Mouse (Mus musculus) midbrain, embryonic 14.5 days (tissue): ENCODE data around the gene Cep57l1. TPM values are rescaled to one million over a fixed set of nuclear protein-coding genes. Genes with fewer than 3 reads are reported as not detected.

ENCODE experiments used
- ATAC-seq: fragments of 200-750 bp; cut with Nextera tagmentation; 2 replicates; pipeline ENCODE4 v1.8.0; 2017; ENCODE audit warnings: moderate number of reproducible peaks, moderate library complexity; ENCODE audit not compliant: low FRiP score, low TSS enrichment
- DNase-seq: peaks from one replicate; pipeline ENCODE4 v3.0.0-alpha.2; 2015
- H3K27ac ChIP-seq: fragments of 300-500 bp; sonication (generic); replicated peaks from 2 replicates; pipeline ENCODE4 v1.5.1; 2014; ENCODE audit warnings: mild to moderate bottlenecking, low read depth, low read length, moderate library complexity
- H3K27me3 ChIP-seq: fragments of 300-500 bp; sonication (generic); 2 replicates; pipeline ENCODE4 v1.6.1; 2014; ENCODE audit warnings: low read length, control low read depth, mixed read lengths; ENCODE audit not compliant: control insufficient read depth, insufficient read depth
- H3K36me3 ChIP-seq: fragments of 300-500 bp; sonication (generic); 2 replicates; pipeline ENCODE4 v1.6.1; 2014; ENCODE audit warnings: low read length, control low read depth; ENCODE audit not compliant: control insufficient read depth, insufficient read depth
- H3K4me1 ChIP-seq: fragments of 300-500 bp; sonication (generic); 2 replicates; pipeline ENCODE4 v1.6.1; 2014; ENCODE audit warnings: mild to moderate bottlenecking, antibody characterized with exemption, low read length, control low read depth; ENCODE audit not compliant: control insufficient read depth, insufficient read depth
- H3K4me2 ChIP-seq: fragments of 300-500 bp; sonication (generic); 2 replicates; pipeline ENCODE4 v1.6.1; 2014; ENCODE audit warnings: mild to moderate bottlenecking, low read length, moderate library complexity
- H3K4me3 ChIP-seq: fragments of 300-500 bp; sonication (generic); replicated peaks from 2 replicates; pipeline ENCODE4 v1.5.1; 2014; ENCODE audit warnings: low read depth, low read length
- H3K9ac ChIP-seq: fragments of 300-500 bp; sonication (generic); replicated peaks from 2 replicates; pipeline ENCODE4 v1.6.1; 2014; ENCODE audit warnings: mild to moderate bottlenecking, low read length, moderate library complexity
- H3K9me3 ChIP-seq: fragments of 300-500 bp; sonication (generic); 2 replicates; pipeline ENCODE4 v1.6.1; 2016; ENCODE audit warnings: low read length, control low read depth, mixed read lengths; ENCODE audit not compliant: control insufficient read depth
- WGBS: fragments of 180-500 bp; shearing (Covaris S2); extraction: QIAGEN DNeasy Blood & Tissue Kit; methylation state at CpG from one replicate; pipeline ENCODE4 v1.1.7; 2014; 5-methylcytosine and 5-hydroxymethylcytosine counted together
- polyA plus RNA-seq: library from polyadenylated mRNA; unstranded; fragments of >200 nt; fragmentation: Nextera tagmentation; extraction: Ambion mirVana; gene quantifications from 2 replicates; pipeline ENCODE4 v1.2.1, GENCODE M21; 2014

The Cep57l1 gene
- 13.6 and 16.3 TPM in 2 replicates for polyA plus RNA-seq

DNA sequence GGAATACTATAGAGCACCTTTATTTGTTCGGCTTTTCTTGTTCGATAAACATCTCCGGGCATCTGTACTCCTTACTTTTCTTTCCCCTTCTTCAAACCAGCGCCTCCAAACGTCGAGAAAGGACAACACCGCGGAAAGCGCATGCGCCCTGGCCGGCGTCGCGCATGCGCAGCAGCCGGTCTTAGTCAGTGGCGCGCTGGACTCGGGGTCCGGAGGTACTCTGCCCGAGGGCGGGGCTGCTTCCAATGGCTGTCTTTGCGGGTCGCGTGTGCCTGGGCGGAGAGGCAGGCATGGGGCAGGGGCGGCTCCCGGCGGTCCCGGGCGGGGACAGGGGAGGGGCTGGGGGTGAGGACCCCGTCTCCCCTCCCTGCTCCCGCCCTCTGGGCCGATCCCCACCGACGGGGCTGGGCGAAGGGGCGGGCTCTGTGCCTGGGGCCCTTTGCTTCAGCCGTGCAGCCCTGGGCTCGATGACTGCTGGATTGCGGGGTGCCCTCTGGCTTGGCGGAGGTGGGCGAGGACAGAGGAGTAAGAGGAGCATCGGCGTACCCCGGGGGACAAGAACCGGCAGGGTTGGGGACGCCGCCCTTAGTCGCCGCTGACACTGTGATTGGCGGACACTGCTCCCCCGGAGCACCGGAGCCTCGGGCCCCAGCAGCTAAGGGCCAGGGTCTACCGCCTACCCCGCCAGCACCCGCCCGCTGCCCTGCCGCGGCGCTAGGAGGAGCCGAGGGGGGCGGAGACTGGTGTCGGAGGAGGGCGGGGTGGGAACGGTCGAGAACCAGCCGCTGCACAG, at the start of gene Cep57l1, which contains the start of gene Sesn1:
Gene Cep57l1, minus strand, starts transcription at position 101 of the 793 bp plus-strand sequence.
Gene Sesn1, plus strand, starts transcription at position 165 of the 793 bp plus-strand sequence.
- Histone ChIP-seq H3K4me2 (peak within 1 kb of the TSS; percentile 67), H3K27ac (peak within 1 kb of the TSS; percentile 94), H3K9me3 (no peaks in the 10 kb centered on the region), H3K27me3 (no peaks in the 10 kb centered on the region), H3K9ac (peak within 1 kb of the TSS; percentile 80), H3K4me3 (peak within 1 kb of the TSS; percentile 83), H3K36me3 (no peaks in the 10 kb centered on the region), H3K4me1 (peaks cover 31% of the 10 kb centered on the region)
- whole genome bisulfite sequencing = under 1% methylated on average over 66 of the region's 69 CpGs
- ATAC-seq (peak; percentile 95), DNase-seq (peak; percentile 96)

DNA sequence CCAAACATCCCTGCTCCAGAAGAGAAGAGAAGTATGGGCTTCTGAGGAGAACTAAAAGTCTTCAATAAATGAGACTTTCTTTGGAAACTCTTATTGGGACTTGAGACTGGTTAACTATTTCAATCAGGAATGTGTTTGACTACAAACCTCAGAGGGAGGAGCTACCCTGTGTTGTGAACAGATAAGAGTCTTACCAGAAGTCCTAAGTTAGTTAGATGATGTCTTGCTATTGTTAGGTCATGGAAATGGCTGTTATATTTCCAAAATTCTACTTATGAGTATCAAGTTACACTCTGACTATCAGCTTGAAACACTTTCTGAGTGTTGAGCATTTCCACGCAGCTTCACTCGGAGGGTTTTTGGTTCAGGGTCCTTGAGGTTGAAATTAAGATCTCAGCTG, 39.0 kb upstream of the Cep57l1 start:
- DNase-seq = no peak
- Histone ChIP-seq H3K9ac (no peak overlapping the region), H3K36me3 (no peaks in the 10 kb centered on the region), H3K4me1 (no peaks in the 10 kb centered on the region), H3K27me3 (no peaks in the 10 kb centered on the region), H3K27ac (no peak overlapping the region), H3K9me3 (no peaks in the 10 kb centered on the region), H3K4me2 (no peak overlapping the region), H3K4me3 (no peak overlapping the region)
- 97% methylated on average over 2 of the region's 2 CpGs for WGBS
- no peak for ATAC-seq

DNA sequence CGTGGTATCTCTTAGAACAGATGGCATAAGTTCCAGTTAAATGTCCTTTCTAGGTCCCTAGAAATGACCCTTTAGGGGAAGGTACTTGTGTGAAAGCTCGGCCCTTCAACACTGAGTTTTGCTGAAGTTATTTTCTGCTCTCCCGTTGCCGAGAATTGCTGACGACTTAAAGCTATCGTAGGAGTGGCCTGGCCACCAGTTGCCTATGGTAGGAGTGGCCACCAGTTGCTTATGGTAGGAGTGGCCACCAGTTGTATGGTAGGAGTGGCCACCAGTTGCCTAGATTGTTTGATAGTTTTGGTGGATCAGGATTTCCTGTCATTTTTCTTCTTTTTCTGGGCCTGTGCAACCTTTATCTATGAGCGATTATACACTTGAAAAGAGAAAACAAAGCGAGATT, 38.1 kb upstream of the Cep57l1 start:
- WGBS = 97% methylated on average over 8 of the region's 8 CpGs
- no peak for ATAC-seq
- Histone ChIP-seq H3K4me1 (no peaks in the 10 kb centered on the region), H3K36me3 (no peaks in the 10 kb centered on the region), H3K4me2 (no peak overlapping the region), H3K27me3 (no peaks in the 10 kb centered on the region), H3K9me3 (no peaks in the 10 kb centered on the region), H3K4me3 (no peak overlapping the region), H3K27ac (no peak overlapping the region), H3K9ac (no peak overlapping the region)
- no peak for DNase-seq

DNA sequence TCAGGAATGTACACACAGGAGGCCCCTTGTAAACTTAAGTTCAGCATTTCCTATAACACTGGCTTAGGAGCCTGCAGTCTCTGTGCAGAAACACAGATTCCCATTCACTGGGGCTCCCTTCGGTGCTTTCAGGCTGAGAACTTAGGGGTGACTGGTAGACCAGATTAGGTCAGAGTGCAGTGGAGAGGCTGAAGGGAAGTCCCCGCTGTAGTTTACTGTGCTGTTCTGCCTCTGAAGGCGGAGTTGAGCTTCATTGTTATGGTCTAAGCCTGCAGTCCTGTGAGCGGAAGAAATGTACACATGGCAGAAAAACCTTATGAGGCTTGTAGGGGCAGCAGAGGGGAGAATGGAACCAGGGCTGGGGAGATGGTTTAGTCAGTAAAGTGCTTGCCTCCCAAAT, 29.2 kb upstream of the Cep57l1 start:
- H3K27me3 ChIP-seq = no peaks in the 10 kb centered on the region
- 80% methylated on average over 4 of the region's 4 CpGs for WGBS
- H3K4me1 ChIP-seq = no peaks in the 10 kb centered on the region
- no peak overlapping the region for H3K27ac ChIP-seq
- H3K4me2 ChIP-seq = no peak overlapping the region
- ATAC-seq = no peak
- DNase-seq = no peak
- H3K9ac ChIP-seq = no peak overlapping the region
- H3K4me3 ChIP-seq = no peak overlapping the region
- no peaks in the 10 kb centered on the region for H3K9me3 ChIP-seq
- H3K36me3 ChIP-seq = no peaks in the 10 kb centered on the region

DNA sequence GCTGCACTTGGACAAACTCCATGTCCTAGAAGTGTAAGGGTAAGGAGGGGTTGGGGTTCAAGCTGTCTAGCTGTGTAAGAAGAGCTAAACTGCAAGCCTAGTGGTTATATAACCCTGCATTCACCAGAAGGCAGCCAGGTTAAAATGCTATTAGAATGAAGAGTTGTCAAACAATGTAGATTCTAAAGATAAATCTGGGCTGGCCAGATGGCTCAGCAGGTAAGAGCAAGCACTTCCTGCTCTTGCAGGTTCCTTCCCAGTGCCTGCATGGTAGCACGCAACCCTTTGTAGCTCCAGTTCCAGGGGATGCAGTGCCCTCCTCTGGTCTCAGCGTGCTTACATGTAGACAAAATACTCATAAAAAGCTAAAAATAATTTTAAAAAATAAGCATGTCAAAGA, 24.5 kb upstream of the Cep57l1 start:
- Histone ChIP-seq H3K27ac (no peak overlapping the region), H3K9ac (no peak overlapping the region), H3K4me1 (no peaks in the 10 kb centered on the region), H3K27me3 (no peaks in the 10 kb centered on the region), H3K4me2 (no peak overlapping the region), H3K9me3 (no peaks in the 10 kb centered on the region), H3K36me3 (no peaks in the 10 kb centered on the region), H3K4me3 (no peak overlapping the region)
- DNase-seq (no peak), ATAC-seq (no peak)
- WGBS = 92% methylated on average over 2 of the region's 2 CpGs

DNA sequence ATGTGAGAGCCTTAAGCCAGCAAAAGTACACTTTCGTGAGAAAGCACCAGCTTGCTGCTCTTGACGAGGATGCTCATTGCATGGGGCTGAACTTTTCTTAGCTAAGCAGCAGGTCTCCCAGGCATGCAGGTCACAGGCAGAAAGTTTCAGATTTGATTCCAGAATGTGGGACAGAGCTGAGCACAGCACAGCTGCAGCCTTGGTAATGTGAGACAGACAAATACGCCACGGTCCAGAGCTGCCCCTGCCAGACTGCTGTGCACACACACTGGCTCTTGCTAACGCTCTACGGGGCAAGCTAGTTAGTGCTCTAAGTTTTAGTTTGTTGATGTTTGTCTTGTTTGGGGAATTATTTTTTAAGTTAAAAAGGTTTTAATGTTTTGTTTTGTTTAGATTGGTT, 22.5 kb upstream of the Cep57l1 start:
- ATAC-seq (no peak), DNase-seq (no peak)
- H3K4me2 ChIP-seq = no peak overlapping the region
- no peaks in the 10 kb centered on the region for H3K36me3 ChIP-seq
- H3K4me1 ChIP-seq = no peaks in the 10 kb centered on the region
- no peak overlapping the region for H3K9ac ChIP-seq
- no peaks in the 10 kb centered on the region for H3K27me3 ChIP-seq
- H3K9me3 ChIP-seq = no peaks in the 10 kb centered on the region
- WGBS = 77% methylated on average over 6 of the region's 6 CpGs
- no peak overlapping the region for H3K4me3 ChIP-seq
- H3K27ac ChIP-seq = no peak overlapping the region

DNA sequence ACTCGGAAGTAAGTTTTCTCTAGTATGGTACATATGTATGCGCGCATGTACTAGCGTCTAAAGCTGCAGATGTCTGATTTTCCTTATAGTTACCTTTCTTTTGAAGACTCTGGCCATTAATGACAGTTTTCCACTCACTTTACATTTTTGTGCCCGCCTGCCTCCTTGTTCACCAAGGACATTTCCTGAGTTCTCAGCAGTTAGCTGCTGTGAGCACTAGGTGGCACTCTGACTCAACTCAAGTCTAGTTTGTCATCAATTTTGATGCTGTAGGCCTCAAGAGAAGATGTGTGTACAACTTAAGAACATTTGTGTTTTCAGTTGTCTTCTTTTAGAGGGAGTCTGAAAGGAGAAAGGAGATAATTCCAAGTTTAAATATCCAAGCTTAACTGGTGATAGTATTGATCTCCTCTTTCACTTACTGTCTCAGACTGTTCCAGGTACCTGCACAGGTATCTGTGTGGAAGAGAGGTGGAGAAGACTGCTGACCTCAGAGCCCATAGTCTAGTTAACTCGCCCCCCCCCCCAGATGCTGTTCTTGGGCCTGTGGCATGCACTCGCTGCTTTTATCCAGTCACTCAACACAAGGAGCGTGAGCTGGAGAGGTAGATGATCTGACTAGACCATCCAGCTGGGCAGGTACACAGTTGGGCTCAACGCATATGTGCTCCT, 21.3 kb upstream of the Cep57l1 start:
- Histone ChIP-seq H3K27ac (no peak overlapping the region), H3K9me3 (no peaks in the 10 kb centered on the region), H3K4me1 (no peaks in the 10 kb centered on the region), H3K4me3 (no peak overlapping the region), H3K36me3 (no peaks in the 10 kb centered on the region), H3K4me2 (no peak overlapping the region), H3K27me3 (no peaks in the 10 kb centered on the region), H3K9ac (no peak overlapping the region)
- DNase-seq (peak; percentile 88), ATAC-seq (no peak)
- 58% methylated on average over 9 of the region's 9 CpGs for WGBS

DNA sequence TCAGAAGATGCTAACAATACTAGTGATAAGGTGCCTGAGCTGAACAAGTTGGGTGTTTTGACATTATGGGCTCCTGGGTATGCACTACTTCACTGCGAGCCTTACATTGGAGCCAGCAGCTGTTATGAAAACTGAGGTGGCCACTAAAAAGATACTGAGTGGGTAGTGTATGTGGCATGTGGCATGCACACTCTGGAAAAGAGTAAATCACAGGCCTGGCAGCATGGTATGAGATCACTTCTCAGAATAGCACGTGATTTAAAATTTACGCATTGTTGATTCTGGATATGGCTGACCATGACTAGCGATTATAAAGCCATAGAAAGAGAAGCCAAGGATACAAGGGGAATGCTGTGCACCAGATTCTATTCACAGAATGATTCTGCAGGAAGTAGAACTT, 20.8 kb upstream of the Cep57l1 start:
- Histone ChIP-seq H3K36me3 (no peaks in the 10 kb centered on the region), H3K9ac (no peak overlapping the region), H3K27ac (no peak overlapping the region), H3K4me3 (no peak overlapping the region), H3K9me3 (no peaks in the 10 kb centered on the region), H3K4me1 (no peaks in the 10 kb centered on the region), H3K4me2 (no peak overlapping the region), H3K27me3 (no peaks in the 10 kb centered on the region)
- ATAC-seq = no peak
- no peak for DNase-seq
- 71% methylated on average over 4 of the region's 4 CpGs for WGBS

DNA sequence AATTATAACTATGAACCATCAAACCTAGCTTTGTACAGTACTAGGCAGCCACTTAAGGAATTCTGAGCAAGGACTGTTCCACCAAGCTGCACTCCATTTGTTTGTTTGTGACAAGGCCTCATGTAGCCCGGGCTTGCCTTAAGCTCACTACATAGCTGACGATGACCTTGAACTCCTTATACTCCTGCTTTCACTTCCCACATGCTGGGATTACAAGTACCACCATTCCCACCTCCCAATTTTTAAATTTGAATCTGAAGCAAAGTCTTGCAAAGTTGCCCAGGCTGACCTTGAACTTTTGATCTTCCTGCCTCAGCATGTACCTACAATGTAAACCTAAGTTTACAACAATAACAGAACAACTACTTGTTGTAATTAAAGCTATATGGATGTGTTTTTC, 20.3 kb upstream of the Cep57l1 start:
- no peak overlapping the region for H3K9ac ChIP-seq
- H3K27ac ChIP-seq = no peak overlapping the region
- H3K9me3 ChIP-seq = no peaks in the 10 kb centered on the region
- no peaks in the 10 kb centered on the region for H3K27me3 ChIP-seq
- no peaks in the 10 kb centered on the region for H3K36me3 ChIP-seq
- WGBS = 95% methylated on average over 2 of the region's 2 CpGs
- H3K4me3 ChIP-seq = no peak overlapping the region
- H3K4me1 ChIP-seq = no peaks in the 10 kb centered on the region
- ATAC-seq (no peak), DNase-seq (no peak)
- H3K4me2 ChIP-seq = no peak overlapping the region
